Mouse (Mus musculus): Measurements from ENCODE around the gene Fndc5. TPM values are rescaled to one million over a fixed set of nuclear protein-coding genes. Genes with fewer than 3 reads are reported as not detected.

The Fndc5 gene
- total RNA-seq (2023), result not detected

DNA sequence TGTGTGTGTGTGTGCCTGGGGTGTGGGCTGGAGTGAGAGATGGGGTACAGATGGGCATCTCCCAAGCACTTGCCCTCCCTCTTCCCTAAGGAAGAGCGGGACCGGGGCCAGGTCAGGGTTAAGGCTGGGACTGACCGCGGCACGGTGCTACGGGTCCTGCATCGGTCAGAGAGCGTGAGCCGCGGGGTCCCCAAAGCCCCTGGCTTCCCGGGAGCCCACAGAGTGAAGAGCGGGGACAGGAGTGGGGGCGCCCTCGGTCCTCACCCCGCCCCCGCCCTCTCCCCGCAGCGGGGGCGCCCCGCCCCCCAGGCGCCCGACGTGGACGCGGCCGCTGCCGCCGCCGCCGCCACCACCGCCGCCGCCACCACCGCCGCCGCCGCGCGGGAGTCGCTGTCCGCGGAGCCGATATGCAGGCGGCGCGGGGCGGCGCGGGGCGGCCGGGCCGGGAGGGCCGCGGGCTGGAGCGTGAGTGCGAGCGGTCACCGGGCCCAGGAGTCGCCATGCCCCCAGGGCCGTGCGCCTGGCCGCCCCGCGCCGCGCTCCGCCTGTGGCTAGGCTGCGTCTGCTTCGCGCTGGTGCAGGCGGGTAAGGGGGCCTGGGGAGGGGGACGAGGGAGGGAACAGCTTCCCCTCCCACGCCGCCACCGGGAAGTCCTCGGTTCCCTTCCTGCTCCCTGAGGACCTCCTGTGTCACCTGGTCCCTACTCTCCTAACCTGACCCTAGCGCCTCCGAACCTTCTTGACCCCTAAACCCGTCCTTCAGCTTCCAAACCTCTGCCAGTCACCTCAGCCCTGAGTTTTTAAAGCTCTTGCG lies at the start of gene Fndc5:
TSS of gene Fndc5 (plus strand) at position 421 of the 813 bp plus-strand sequence.

DNA sequence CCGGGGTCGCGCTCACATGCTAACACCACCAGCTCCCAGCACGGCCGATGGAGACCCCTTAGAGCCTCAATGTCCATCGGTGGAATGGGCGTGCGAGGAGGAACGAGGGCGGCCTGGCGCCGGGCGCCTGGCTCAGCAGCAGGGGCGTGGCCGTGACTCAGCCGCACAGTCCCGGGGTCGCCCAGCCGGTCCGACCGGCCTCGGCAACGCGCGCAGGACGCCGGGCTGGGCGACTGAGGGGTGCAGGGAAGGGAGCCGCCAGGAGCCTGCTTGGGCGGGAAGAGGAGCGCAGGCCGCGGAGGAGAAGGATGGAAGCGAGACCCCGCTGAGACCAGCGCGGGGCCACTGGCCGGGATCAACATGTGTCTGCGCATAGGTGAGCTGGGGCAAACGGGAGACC lies 31.4 kb upstream of the Fndc5 start, which contains the start of gene Tmem54:
TSS of gene Tmem54 (plus strand) at position 193 of the 400 bp plus-strand sequence.

DNA sequence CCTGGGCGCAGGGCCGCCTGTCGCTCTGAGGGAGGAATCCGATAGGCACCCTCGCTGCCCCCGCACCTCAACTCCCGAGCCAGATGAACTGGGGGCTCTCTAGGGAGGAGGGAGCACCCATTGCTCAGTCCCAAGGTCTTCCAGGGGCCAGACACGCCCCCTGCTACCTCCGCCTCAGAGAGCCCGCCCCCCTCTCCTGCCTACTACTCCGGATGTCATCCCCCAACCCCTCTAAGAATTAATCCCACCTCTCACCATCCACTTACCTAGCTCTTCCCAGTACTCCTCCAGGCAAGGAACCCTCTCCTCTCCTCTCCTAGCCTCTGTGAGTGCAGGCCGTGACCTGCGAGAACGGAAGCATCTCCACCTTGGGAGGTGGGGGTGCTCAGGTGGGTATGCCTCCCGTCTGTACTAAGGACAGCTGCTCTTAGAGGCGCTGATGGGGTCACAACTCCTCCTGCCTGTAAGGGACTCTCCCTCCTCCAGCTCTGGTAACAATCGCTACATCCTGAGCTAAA lies 15.2 kb upstream of the Fndc5 start, which contains the start of gene Hpca:
TSS of gene Hpca (minus strand) at position 468 of the 518 bp plus-strand sequence.

DNA sequence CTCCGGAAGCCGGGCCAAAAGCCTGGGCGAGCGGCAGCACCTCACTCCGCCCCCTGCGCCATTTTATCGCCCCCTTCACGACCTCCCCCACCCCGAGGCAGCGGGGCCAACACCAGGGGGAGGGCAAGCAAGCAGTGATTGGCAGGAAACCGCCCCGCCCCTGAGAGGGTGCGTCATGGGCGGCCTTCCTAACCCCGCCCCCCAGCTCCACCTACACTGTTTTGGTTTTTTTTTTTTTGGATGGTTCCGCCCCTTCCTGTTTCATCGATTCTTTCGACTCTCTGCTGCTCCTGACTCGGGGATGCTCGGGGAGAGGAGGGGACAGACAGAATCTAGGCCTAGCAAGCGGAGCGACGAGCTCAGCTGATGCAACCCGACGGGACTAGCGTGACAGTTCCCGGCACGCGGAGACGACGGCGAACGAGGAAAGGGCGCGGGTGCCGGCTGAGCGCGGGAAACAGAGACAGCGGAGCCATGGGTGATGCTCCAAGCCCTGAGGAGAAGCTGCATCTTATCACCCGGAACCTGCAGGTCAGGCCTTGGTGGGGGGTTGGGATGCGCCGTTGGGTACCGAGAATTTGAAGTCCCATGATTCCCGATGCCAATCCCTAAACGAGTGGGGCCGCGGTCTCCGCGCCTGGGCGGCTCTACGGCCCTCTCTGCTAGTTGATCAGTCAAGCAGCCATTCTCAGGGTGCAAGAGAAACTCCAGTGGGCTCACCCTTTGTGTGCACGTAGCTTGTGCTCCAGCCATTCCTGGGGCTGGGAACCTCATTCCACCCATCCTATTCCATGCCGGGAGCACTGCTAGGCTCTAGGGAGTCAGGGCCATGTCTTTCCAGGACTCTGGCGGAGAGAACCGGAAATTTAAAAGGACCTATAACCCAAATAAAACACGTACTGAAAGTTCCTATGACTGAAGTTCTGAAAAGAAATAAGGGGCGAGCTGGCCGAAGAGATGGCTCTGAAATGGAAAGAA lies 53.0 kb downstream of the Fndc5 start, which contains the start of the genes S100pbp and Yars:
TSS of gene S100pbp (minus strand) at position 186 of the 978 bp plus-strand sequence.
TSS of gene Yars (plus strand) at position 219 of the 978 bp plus-strand sequence.

Other genes with a start within 250 kb of the Fndc5 start
- gene Azin2, start 174.6 kb upstream of the Fndc5 start, total RNA-seq (2023), result under 1 TPM in 1 of 2 experiments, not detected in 1; 0.61 TPM
- 10 to 100 TPM; 79.6 to 80.1 TPM for gene Ak2, start 145.0 kb upstream of the Fndc5 start, total RNA-seq (2023)
- gene Rnf19b, start 78.7 kb upstream of the Fndc5 start, total RNA-seq (2023), result 100 to 1,000 TPM; 117 to 145 TPM
- gene Tmem54, start 31.5 kb upstream of the Fndc5 start, total RNA-seq (2023), result not detected
- not detected for gene Hpca, start 15.0 kb upstream of the Fndc5 start, total RNA-seq (2023)
- 10 to 100 TPM; 51.9 to 52.3 TPM for gene S100pbp, start 52.7 kb downstream of the Fndc5 start, total RNA-seq (2023)
- 10 to 100 TPM; 47.4 to 56.5 TPM for gene Yars, start 52.8 kb downstream of the Fndc5 start, total RNA-seq (2023)
- gene C77080, start 124.4 kb downstream of the Fndc5 start, total RNA-seq (2023), result under 1 TPM; 0.21 to 0.29 TPM
- gene Sync, start 150.6 kb downstream of the Fndc5 start, total RNA-seq (2023), result not detected
- 100 to 1,000 TPM; 148 to 152 TPM for gene Rbbp4, start 198.4 kb downstream of the Fndc5 start, total RNA-seq (2023)
- gene Zbtb8os, start 198.7 kb downstream of the Fndc5 start, total RNA-seq (2023), result 10 to 100 TPM; 41.3 to 51.8 TPM
- 1 to 10 TPM; 2.3 to 3.3 TPM for gene Zbtb8a, start 241.1 kb downstream of the Fndc5 start, total RNA-seq (2023)